Mouse (Mus musculus): ENCODE measurements around the gene Dnaaf1. TPM values are rescaled to one million over a fixed set of nuclear protein-coding genes. Genes with fewer than 3 reads are reported as not detected.

The Dnaaf1 gene
- total RNA-seq, 1 experiment from 2014 or later: not detected

DNA sequence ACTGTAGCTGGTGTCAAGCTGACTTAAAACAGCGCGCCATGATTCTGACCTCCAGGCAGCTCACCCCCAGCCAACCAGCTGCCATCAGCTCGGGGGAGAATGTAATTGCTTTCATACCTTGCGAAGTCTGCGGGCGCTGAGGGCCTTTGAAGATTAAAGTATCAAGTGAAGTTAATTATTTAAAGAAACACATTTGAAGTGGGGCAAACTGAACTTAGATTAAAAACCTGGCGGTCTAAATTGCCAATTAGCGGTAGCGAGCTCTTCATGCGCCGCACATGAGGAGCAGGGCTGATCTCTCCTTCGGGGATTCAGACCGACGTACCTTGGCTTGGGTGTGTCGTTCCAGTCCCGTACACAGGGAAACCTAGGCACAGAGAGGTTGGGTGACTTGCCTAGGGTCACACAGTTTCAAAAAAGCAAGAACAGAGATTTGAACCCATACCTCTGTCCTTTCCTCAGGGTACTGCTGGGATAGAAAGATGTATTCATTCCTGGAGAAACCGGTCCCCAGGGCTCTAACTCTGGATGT is 69.5 kb downstream of the Dnaaf1 start:
- ATAC-seq (replicated peaks; ENCODE audit: low read depth, poor library complexity, severe bottlenecking): no peak

GRCm38 (mm10) chr8:119644981-119645597 is 70.1 kb downstream of the Dnaaf1 start:
- ATAC-seq (replicated peaks; ENCODE audit: low read depth, poor library complexity, severe bottlenecking): no peak

DNA sequence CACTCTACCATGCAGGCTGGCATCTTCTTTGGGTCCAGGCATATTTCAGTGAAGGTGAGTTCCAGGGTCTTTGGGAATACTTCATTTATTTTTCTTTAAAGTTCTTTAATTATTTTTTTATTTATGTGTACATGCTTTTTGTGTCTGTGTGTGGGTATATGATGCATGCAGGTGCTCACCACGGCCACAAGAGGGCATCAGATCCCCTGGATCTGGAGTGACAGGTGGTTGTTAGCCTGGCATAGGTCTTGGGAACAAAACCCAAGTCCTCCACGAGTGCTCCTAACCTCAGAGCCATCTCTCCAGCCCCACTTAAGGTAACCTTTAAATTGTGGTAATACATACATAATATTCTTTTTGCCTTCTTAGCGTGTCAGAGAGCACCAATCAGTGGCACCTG is 71.2 kb downstream of the Dnaaf1 start:
- ATAC-seq (replicated peaks; ENCODE audit: low read depth, poor library complexity, severe bottlenecking): no peak

DNA sequence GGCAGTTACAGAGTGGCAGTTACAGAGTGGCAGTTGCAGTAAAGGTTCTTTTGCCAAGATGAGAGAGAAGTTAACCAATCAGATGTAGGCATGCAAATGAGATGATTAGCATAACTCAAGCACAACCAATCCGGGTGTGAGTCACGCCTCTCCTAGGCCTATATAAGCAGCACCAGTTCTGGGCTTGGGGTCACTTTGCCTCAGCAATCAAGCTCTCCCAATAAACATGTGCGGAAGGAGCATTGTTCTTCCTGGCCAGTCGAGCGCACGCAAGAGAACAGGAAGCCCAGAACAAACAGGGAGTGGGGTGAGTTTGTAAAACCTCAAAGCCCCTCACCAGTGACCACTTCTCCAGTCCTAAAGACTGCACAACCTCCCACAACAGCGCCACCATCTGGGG is 71.8 kb downstream of the Dnaaf1 start:
- no peak for ATAC-seq (replicated peaks; ENCODE audit: low read depth, poor library complexity, severe bottlenecking)

Other genes starting within 250 kb of the Dnaaf1 start
- 80.3 and 97.3 TPM in 2 replicates for gene Hsbp1, start 230.7 kb upstream of the Dnaaf1 start, total RNA-seq (2017)
- 8.1 and 12.0 TPM in 2 replicates for gene Mlycd, start 180.4 kb upstream of the Dnaaf1 start, total RNA-seq (2017)
- gene Osgin1, start 141.1 kb upstream of the Dnaaf1 start, total RNA-seq (2017): not detected in 2 replicates
- not detected in 2 replicates for gene Necab2, start 128.5 kb upstream of the Dnaaf1 start, total RNA-seq (2017)
- gene Slc38a8, start 73.5 kb upstream of the Dnaaf1 start, total RNA-seq (2017): not detected in 2 replicates
- gene Mbtps1, start 16.5 kb upstream of the Dnaaf1 start, total RNA-seq (2017): 43.7 and 50.4 TPM in 2 replicates
- gene Hsdl1, start 52 bp upstream of the Dnaaf1 start, total RNA-seq (2017): 26.2 and 31.1 TPM in 2 replicates
- gene Taf1c, start 30.0 kb downstream of the Dnaaf1 start, total RNA-seq (2017): 3.6 and 7.8 TPM in 2 replicates
- not detected in 2 replicates for gene Adad2, start 37.5 kb downstream of the Dnaaf1 start, total RNA-seq (2017)
- not detected in 2 replicates for gene Kcng4, start 60.4 kb downstream of the Dnaaf1 start, total RNA-seq (2017)
- gene Wfdc1, start 91.1 kb downstream of the Dnaaf1 start, total RNA-seq (2017): not detected in 2 replicates
- not detected in 2 replicates for gene Atp2c2, start 124.8 kb downstream of the Dnaaf1 start, total RNA-seq (2017)
- 3.6 and 12.1 TPM in 2 replicates for gene Tldc1, start 203.2 kb downstream of the Dnaaf1 start, total RNA-seq (2017)